Mouse (Mus musculus): ENCODE measurements around the gene Fam114a1. TPM values are rescaled to one million over a fixed set of nuclear protein-coding genes. Genes with fewer than 3 reads are reported as not detected.

Gene Fam114a1
- polyA plus RNA-seq, 1 experiment = 8.1 TPM

- no peak overlapping the region for H3K27ac ChIP-seq (ENCODE audit: insufficient read depth, low read length)
- no peak overlapping the region for H3K4me3 ChIP-seq (ENCODE audit: insufficient read depth, low read length)
- TF ChIP-seq POLR2A (IDR thresholded peaks at IDR 0.05; ENCODE audit: extremely low read depth, insufficient read depth, low read length) (no peak), CTCF (IDR thresholded peaks at IDR 0.05; ENCODE audit: extremely low read depth, insufficient read depth, low read length) (no peak)
- H3K4me1 ChIP-seq (ENCODE audit: control insufficient read depth, insufficient read depth, low read length) = no peaks in the 10 kb centered on the region
Measured at GRCm38 (mm10) chr5:64963271-64963670, 6.6 kb upstream of the Fam114a1 start.

GRCm38 (mm10) chr5:64963735-64964134 lies 6.1 kb upstream of the Fam114a1 start:
- Histone ChIP-seq H3K4me1 (ENCODE audit: control insufficient read depth, insufficient read depth, low read length) (no peaks in the 10 kb centered on the region), H3K4me3 (ENCODE audit: insufficient read depth, low read length) (no peak overlapping the region), H3K27ac (ENCODE audit: insufficient read depth, low read length) (no peak overlapping the region)
- TF ChIP-seq CTCF (IDR thresholded peaks at IDR 0.05; ENCODE audit: extremely low read depth, insufficient read depth, low read length) (no peak), POLR2A (IDR thresholded peaks at IDR 0.05; ENCODE audit: extremely low read depth, insufficient read depth, low read length) (no peak)

- Histone ChIP-seq H3K4me3 (ENCODE audit: insufficient read depth, low read length) (peak overlapping the region; percentile 58), H3K27ac (ENCODE audit: insufficient read depth, low read length) (no peak overlapping the region)
- TF ChIP-seq CTCF (IDR thresholded peaks at IDR 0.05; ENCODE audit: extremely low read depth, insufficient read depth, low read length) (no peak), POLR2A (IDR thresholded peaks at IDR 0.05; ENCODE audit: extremely low read depth, insufficient read depth, low read length) (no peak)
Measured at GRCm38 (mm10) chr5:64968961-64969860, 660 bp upstream of the Fam114a1 start.

GRCm38 (mm10) chr5:64975121-64975520 lies 5.2 kb downstream of the Fam114a1 start:
- TF ChIP-seq CTCF (IDR thresholded peaks at IDR 0.05; ENCODE audit: extremely low read depth, insufficient read depth, low read length) (no peak), POLR2A (IDR thresholded peaks at IDR 0.05; ENCODE audit: extremely low read depth, insufficient read depth, low read length) (no peak)
- H3K4me3 ChIP-seq (ENCODE audit: insufficient read depth, low read length) = no peak overlapping the region
- H3K27ac ChIP-seq (ENCODE audit: insufficient read depth, low read length) = no peak overlapping the region
- 0 out of 2 replicates have a peak, but pooled peaks cover 2% of the 10 kb centered on the region for H3K4me1 ChIP-seq (ENCODE audit: control insufficient read depth, insufficient read depth, low read length)

More at GRCm38 (mm10) chr5:64968961-64969860, 660 bp upstream of the Fam114a1 start:
- H3K4me1 ChIP-seq (ENCODE audit: control insufficient read depth, insufficient read depth, low read length) = 0 out of 2 replicates have a peak, but pooled peaks cover 2% of the 10 kb centered on the region

GRCm38 (mm10) chr5:64977128-64977527 lies 7.3 kb downstream of the Fam114a1 start:
- Histone ChIP-seq H3K4me3 (ENCODE audit: insufficient read depth, low read length) (no peak overlapping the region), H3K27ac (ENCODE audit: insufficient read depth, low read length) (no peak overlapping the region), H3K4me1 (ENCODE audit: control insufficient read depth, insufficient read depth, low read length) (no peaks in the 10 kb centered on the region)
- no peak for TF ChIP-seq CTCF (IDR thresholded peaks at IDR 0.05; ENCODE audit: extremely low read depth, insufficient read depth, low read length)
- TF ChIP-seq POLR2A (IDR thresholded peaks at IDR 0.05; ENCODE audit: extremely low read depth, insufficient read depth, low read length) = no peak

- H3K4me3 ChIP-seq (ENCODE audit: insufficient read depth, low read length) = no peak overlapping the region
- no peaks in the 10 kb centered on the region for H3K4me1 ChIP-seq (ENCODE audit: control insufficient read depth, insufficient read depth, low read length)
- no peak overlapping the region for H3K27ac ChIP-seq (ENCODE audit: insufficient read depth, low read length)
- no peak for TF ChIP-seq POLR2A (IDR thresholded peaks at IDR 0.05; ENCODE audit: extremely low read depth, insufficient read depth, low read length)
- TF ChIP-seq CTCF (IDR thresholded peaks at IDR 0.05; ENCODE audit: extremely low read depth, insufficient read depth, low read length) = no peak
Measured at GRCm38 (mm10) chr5:64985971-64986370, 16.1 kb downstream of the Fam114a1 start.

GRCm38 (mm10) chr5:64989940-64990339 lies 20.1 kb downstream of the Fam114a1 start:
- Histone ChIP-seq H3K4me1 (ENCODE audit: control insufficient read depth, insufficient read depth, low read length) (no peaks in the 10 kb centered on the region), H3K4me3 (ENCODE audit: insufficient read depth, low read length) (no peak overlapping the region), H3K27ac (ENCODE audit: insufficient read depth, low read length) (no peak overlapping the region)
- TF ChIP-seq CTCF (IDR thresholded peaks at IDR 0.05; ENCODE audit: extremely low read depth, insufficient read depth, low read length) (no peak), POLR2A (IDR thresholded peaks at IDR 0.05; ENCODE audit: extremely low read depth, insufficient read depth, low read length) (no peak)

GRCm38 (mm10) chr5:64992540-64992939 lies 22.7 kb downstream of the Fam114a1 start:
- Histone ChIP-seq H3K4me1 (ENCODE audit: control insufficient read depth, insufficient read depth, low read length) (no peaks in the 10 kb centered on the region), H3K4me3 (ENCODE audit: insufficient read depth, low read length) (no peak overlapping the region), H3K27ac (ENCODE audit: insufficient read depth, low read length) (no peak overlapping the region)
- no peak for TF ChIP-seq POLR2A (IDR thresholded peaks at IDR 0.05; ENCODE audit: extremely low read depth, insufficient read depth, low read length)
- TF ChIP-seq CTCF (IDR thresholded peaks at IDR 0.05; ENCODE audit: extremely low read depth, insufficient read depth, low read length) = no peak

- H3K4me1 ChIP-seq (ENCODE audit: control insufficient read depth, insufficient read depth, low read length) = no peaks in the 10 kb centered on the region
- TF ChIP-seq POLR2A (IDR thresholded peaks at IDR 0.05; ENCODE audit: extremely low read depth, insufficient read depth, low read length) = no peak
- no peak for TF ChIP-seq CTCF (IDR thresholded peaks at IDR 0.05; ENCODE audit: extremely low read depth, insufficient read depth, low read length)
- H3K27ac ChIP-seq (ENCODE audit: insufficient read depth, low read length) = no peak overlapping the region
- H3K4me3 ChIP-seq (ENCODE audit: insufficient read depth, low read length) = no peak overlapping the region
Measured at GRCm38 (mm10) chr5:64995408-64995807, 25.5 kb downstream of the Fam114a1 start.
